Mouse (Mus musculus): ENCODE results near the gene Gm16513. TPM values are rescaled to one million over a fixed set of nuclear protein-coding genes. Genes with fewer than 3 reads are reported as not detected.

Gene Gm16513
- not detected for polyA plus RNA-seq (2014; fragmentation: Illumina TruSeq; extraction: RNeasy Lipid Tissue Mini Kit (QIAGEN cat#74804); ENCODE audit: low read depth, low replicate concordance)

DNA sequence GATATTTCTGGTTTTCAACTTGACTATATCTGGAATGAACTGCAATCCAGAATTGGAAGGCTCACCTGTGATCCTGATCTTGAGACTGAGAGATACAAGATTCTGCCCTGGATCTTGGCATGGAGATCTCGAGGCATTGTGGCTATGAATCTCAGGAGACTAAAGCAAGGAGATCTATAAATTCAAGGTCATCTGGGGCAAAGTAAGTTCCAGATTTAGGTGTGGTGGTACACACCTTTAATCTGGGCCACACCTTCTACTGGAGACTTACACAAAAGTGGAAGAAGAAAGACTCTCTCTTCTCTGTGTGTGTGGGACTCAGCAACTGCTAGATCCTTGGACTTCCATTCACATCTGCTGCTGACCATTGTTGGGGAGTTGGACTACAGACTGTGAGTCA is at the start of gene Gm16513:
Gene Gm16513 (plus strand): TSS at position 301 of the 400 bp plus-strand sequence.

Other genes starting within 250 kb of the Gm16513 start
- not detected for gene Gm6367, start 194.0 kb upstream of the Gm16513 start, polyA plus RNA-seq (2014; fragmentation: Illumina TruSeq; extraction: RNeasy Lipid Tissue Mini Kit (QIAGEN cat#74804); ENCODE audit: low read depth, low replicate concordance)
- gene Gm7942, start 75.7 kb upstream of the Gm16513 start, polyA plus RNA-seq (2014; fragmentation: Illumina TruSeq; extraction: RNeasy Lipid Tissue Mini Kit (QIAGEN cat#74804); ENCODE audit: low read depth, low replicate concordance), result not detected
- gene Gm10424, start 90.1 kb downstream of the Gm16513 start, polyA plus RNA-seq (2014; fragmentation: Illumina TruSeq; extraction: RNeasy Lipid Tissue Mini Kit (QIAGEN cat#74804); ENCODE audit: low read depth, low replicate concordance), result not detected
- gene Gm3259, start 123.3 kb downstream of the Gm16513 start, polyA plus RNA-seq (2014; fragmentation: Illumina TruSeq; extraction: RNeasy Lipid Tissue Mini Kit (QIAGEN cat#74804); ENCODE audit: low read depth, low replicate concordance), result not detected